8 mouse cellular contexts compared by ENCODE assay signal in genomic region chr8:77518201-77519115, GRCm38 (mm10). TPM values are rescaled to one million over a fixed set of nuclear protein-coding genes. Genes with fewer than 3 reads are reported as not detected.
A peak's percentile ranks its signal among the peaks of the same experiment; 100 is the strongest.
DNase-seq lines count a peak whose midpoint lies in the region; ATAC-seq and TF ChIP-seq lines count a peak whose summit lies in the region.

No protein-coding gene starts in this region.

- no peaks in the 10 kb centered on the region for H3K27me3 ChIP-seq in testis, adult 2 months (ENCODE audit: control insufficient read depth, insufficient read depth, low read length)

- peak overlapping the region; percentile 78 for H3K4me3 ChIP-seq in testis, adult 2 months (ENCODE audit: control insufficient read depth, low read depth, low read length)

- DNase-seq in cerebellum, adult 11-12 months, result no peak
- DNase-seq in testis, postnatal 10 days (ENCODE audit: low spot score), result no peak
- DNase-seq in hindlimb bud, embryonic 11.5 days (ENCODE audit: extremely low spot score, low read depth, low spot score), result peak; percentile 79
- DNase-seq in adipocyte (ENCODE audit: low spot score), result no peak
- DNase-seq in embryo, embryonic 9.5 days (ENCODE audit: extremely low spot score), result no peak

- TF ChIP-seq POLR2A in testis, adult 2 months (IDR thresholded peaks at IDR 0.05; ENCODE audit: control insufficient read depth, low read depth, low read length), result no peak

- H3K4me1 ChIP-seq in testis, adult 2 months (ENCODE audit: control insufficient read depth, insufficient read depth, low read length), result peaks cover 11% of the 10 kb centered on the region

- peak overlapping the region; percentile 19; the same call in 1 of the 2 replicates for H3K27ac ChIP-seq in testis, adult 2 months (ENCODE audit: control insufficient read depth, insufficient read depth, low read depth, low read length)

- no peaks in the 10 kb centered on the region for H3K36me3 ChIP-seq in testis, adult 2 months (ENCODE audit: control insufficient read depth, insufficient read depth, low read length)

- peak; percentile 29 for ATAC-seq in cerebellum, adult (ENCODE audit: insufficient number of reproducible peaks, low FRiP score, low TSS enrichment)
- peak; percentile 78 for ATAC-seq in megakaryocyte-erythroid progenitor cell, adult 5-6 weeks (replicated peaks; ENCODE audit: low FRiP score, low TSS enrichment, poor library complexity, severe bottlenecking)

- no peak for TF ChIP-seq CTCF in testis, adult 2 months (IDR thresholded peaks at IDR 0.05; ENCODE audit: control insufficient read depth, insufficient read depth, insufficient replicate concordance, low read depth, low read length)

RNA-seq across cellular contexts. Expression of gene Arhgap10, which starts 0.7 kb away (rescaled TPM):
- 7.2 and 7.5 TPM in 2 replicates for polyA plus RNA-seq in testis, adult 2 months (2012; rRNA removed)
- total RNA-seq in megakaryocyte-erythroid progenitor cell, adult 5-6 weeks (2014; fragmentation: Nextera tagmentation), result 9.5 and 13.3 TPM in 2 replicates
- 18.2 and 27.8 TPM in 2 replicates for total RNA-seq in megakaryocyte-erythroid progenitor cell, adult 5-6 weeks (2017)

RNA-seq across cellular contexts. Expression of gene Prmt9, which starts 30.7 kb away (rescaled TPM):
- 3.0 and 3.5 TPM in 2 replicates for polyA plus RNA-seq in testis, adult 2 months (2012; rRNA removed)
- 24.1 and 28.9 TPM in 2 replicates for total RNA-seq in megakaryocyte-erythroid progenitor cell, adult 5-6 weeks (2014; fragmentation: Nextera tagmentation)
- 26.1 and 31.2 TPM in 2 replicates for total RNA-seq in megakaryocyte-erythroid progenitor cell, adult 5-6 weeks (2017)
